Mouse (Mus musculus) E14TG2a.4 (cell line): ENCODE data around the gene 2900026A02Rik.

Experiments
- CTCF ChIP-seq: conservative IDR thresholded peaks from 2 replicates; pipeline ENCODE4 v1.5.1; 2014; ENCODE audit warnings: low read length
- NANOG ChIP-seq: IDR thresholded peaks from 2 replicates; pipeline ENCODE4 v1.6.1; 2014; ENCODE audit warnings: borderline replicate concordance, low read length, mixed read lengths
- POU5F1 ChIP-seq: IDR thresholded peaks from 2 replicates; pipeline ENCODE4 v1.6.1; 2014; ENCODE audit warnings: low read length, borderline replicate concordance

- no peak for TF ChIP-seq CTCF
- no peak for TF ChIP-seq POU5F1
- TF ChIP-seq NANOG: no peak
Measured at GRCm38 (mm10) chr5:113180755-113181154, 40.3 kb downstream of the 2900026A02Rik start.
